Mouse (Mus musculus): Measurements from ENCODE around the gene Clpx. TPM values are rescaled to one million over a fixed set of nuclear protein-coding genes. Genes with fewer than 3 reads are reported as not detected.
A peak's percentile ranks its signal among the peaks of the same experiment; 100 is the strongest.

Clpx gene
- total and polyA plus RNA-seq, 3 experiments, result 32.4 to 38.8 TPM; not detected in 1

DNA sequence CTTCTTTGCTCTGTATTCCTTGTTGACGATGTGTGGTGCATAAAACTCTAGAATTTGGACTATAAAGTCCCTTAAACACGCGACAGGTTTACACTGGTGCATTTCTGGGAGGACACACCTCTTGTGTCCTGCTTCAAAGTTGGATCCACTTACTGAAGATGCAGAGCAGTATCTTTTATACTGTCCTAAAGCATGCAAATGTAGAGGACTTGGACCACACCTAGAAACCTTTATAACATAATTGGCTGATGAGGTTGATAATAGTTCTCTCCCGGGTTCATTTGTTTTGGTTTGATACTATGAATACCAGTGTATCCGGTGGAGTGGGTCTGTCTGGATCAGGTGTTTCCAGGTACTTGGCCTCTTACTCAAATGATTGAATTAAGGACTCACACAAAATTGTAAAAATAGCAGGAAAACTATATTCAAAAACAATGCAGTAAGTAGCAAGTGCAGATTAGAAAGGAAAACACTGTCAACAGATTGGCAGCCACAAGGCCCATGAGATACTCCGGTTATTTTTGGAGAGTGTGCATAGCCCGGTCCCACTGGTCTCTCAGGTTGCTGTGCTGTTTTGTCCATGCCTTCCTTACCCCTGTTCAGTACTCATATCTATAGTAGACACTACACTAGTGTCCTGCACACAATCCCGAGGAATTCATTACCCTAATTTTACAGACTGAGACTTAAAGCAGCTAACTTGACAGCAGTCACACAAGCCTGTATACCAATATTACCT, 53.2 kb downstream of the Clpx start:
- Histone ChIP-seq H3K79me2 (ENCODE audit: control insufficient read depth, insufficient read depth, low read length, poor library complexity) (peaks cover 54% of the 10 kb centered on the region), H3K36me3 (ENCODE audit: control insufficient read depth in 1 of 2, insufficient read depth in 2 of 2, low read length in 2 of 2) (peaks cover 0 to 24% of the 10 kb centered on the region in 2 experiments; a peak in 2 of 4 replicates), H3K9ac (ENCODE audit: control insufficient read depth, low read depth, low read length, poor library complexity, severe bottlenecking) (peak overlapping the region; percentile 89), H3K27ac (ENCODE audit: control insufficient read depth, low read depth, low read length) (peak overlapping the region; percentile 56), H3K9me3 (replicated peaks; ENCODE audit: insufficient read depth, low read length) (no peaks in the 10 kb centered on the region), H3K4me1 (ENCODE audit: control insufficient read depth in 1 of 2, insufficient read depth in 2 of 2, low read length in 2 of 2) (peaks cover 0 to 14% of the 10 kb centered on the region in 2 experiments), H3K27me3 (ENCODE audit: control insufficient read depth in 1 of 2, insufficient read depth in 2 of 2, low read length in 2 of 2) (no peaks in the 10 kb centered on the region), H3K4me3 (ENCODE audit: control insufficient read depth in 1 of 2, insufficient read depth in 1 of 2, low read depth in 2 of 2, low read length in 2 of 2) (peak overlapping the region; percentile 65 to 95)
- peak; percentile 21 for DNase-seq (ENCODE audit: low read depth, low spot score)
- no peak for TF ChIP-seq ZC3H11A (IDR thresholded peaks at IDR 0.05; ENCODE audit: low read depth, low read length)
- peak; percentile 53 for TF ChIP-seq SIN3A (IDR thresholded peaks at IDR 0.05; ENCODE audit: low read length)
- 0 out of 2 replicates have a peak, but pooled peaks have one; percentile 49 for TF ChIP-seq MXI1 (IDR thresholded peaks at IDR 0.05; ENCODE audit: low read depth, low read length)
- 0 out of 2 replicates have a peak, but pooled peaks have one; percentile 42 for TF ChIP-seq TBP (IDR thresholded peaks at IDR 0.05; ENCODE audit: low read depth, low read length)
- TF ChIP-seq POLR2AphosphoS5 (IDR thresholded peaks at IDR 0.05; ENCODE audit: borderline replicate concordance, low read depth, low read length), result no peak
- no peak; the same call in 1 of the 2 replicates for TF ChIP-seq NELFE (IDR thresholded peaks at IDR 0.05; ENCODE audit: low read depth, low read length)
- TF ChIP-seq POLR2AphosphoS2 (IDR thresholded peaks at IDR 0.05; ENCODE audit: low read length), result no peak
- TF ChIP-seq E2F4 (IDR thresholded peaks at IDR 0.05; ENCODE audit: borderline replicate concordance, low read depth, low read length), result no peak
- no peak for TF ChIP-seq BHLHE40 (IDR thresholded peaks at IDR 0.05; ENCODE audit: borderline replicate concordance, low read depth, low read length)
- no peak for TF ChIP-seq ZKSCAN1 (IDR thresholded peaks at IDR 0.05; ENCODE audit: low read depth, low read length)
- no peak for TF ChIP-seq NRF1 (IDR thresholded peaks at IDR 0.05; ENCODE audit: insufficient read depth, low read depth, low read length, poor library complexity, severe bottlenecking)
- no peak for TF ChIP-seq USF2 (IDR thresholded peaks at IDR 0.05; ENCODE audit: borderline replicate concordance in 1 of 2, insufficient read depth in 1 of 2, low read depth in 1 of 2, low read length in 2 of 2)
- TF ChIP-seq ZNF384 (IDR thresholded peaks at IDR 0.05; ENCODE audit: low read depth, low read length), result no peak
- TF ChIP-seq CHD1 (IDR thresholded peaks at IDR 0.05; ENCODE audit: low read depth, low read length), result no peak; the same call in 1 of the 2 replicates
- no peak for TF ChIP-seq CHD2 (IDR thresholded peaks at IDR 0.05; ENCODE audit: low read length)
- no peak for TF ChIP-seq GATA1 (IDR thresholded peaks at IDR 0.05; ENCODE audit: low read depth, low read length)
- TF ChIP-seq KAT2A (conservative IDR thresholded peaks at IDR 0.05; ENCODE audit: low read depth, low read length), result no peak
- TF ChIP-seq UBTF (IDR thresholded peaks at IDR 0.05; ENCODE audit: borderline replicate concordance, insufficient read depth, low read depth, low read length), result no peak
- no peak for TF ChIP-seq ETS1 (IDR thresholded peaks at IDR 0.05; ENCODE audit: low read depth, low read length)
- no peak for TF ChIP-seq TCF12 (IDR thresholded peaks at IDR 0.05; ENCODE audit: low read depth, low read length)
- no peak for TF ChIP-seq GABPA (IDR thresholded peaks at IDR 0.05; ENCODE audit: low read depth, low read length)
- no peak for TF ChIP-seq CTCF (IDR thresholded peaks at IDR 0.05 in 2 of 3, conservative IDR thresholded peaks at IDR 0.05 in 1 of 3; ENCODE audit: control insufficient read depth in 1 of 3, insufficient read depth in 1 of 3, low read depth in 2 of 3, low read length in 3 of 3, poor library complexity in 1 of 3, severe bottlenecking in 1 of 3)
- no peak for TF ChIP-seq JUND (IDR thresholded peaks at IDR 0.05; ENCODE audit: low read depth, low read length)
- TF ChIP-seq RCOR1 (IDR thresholded peaks at IDR 0.05; ENCODE audit: low read depth, low read length), result no peak
- TF ChIP-seq ELF1 (IDR thresholded peaks at IDR 0.05; ENCODE audit: low read depth, low read length), result no peak
- no peak for TF ChIP-seq USF1 (IDR thresholded peaks at IDR 0.05; ENCODE audit: low read depth, low read length)
